23 mouse cellular contexts compared by ENCODE assay signal in genomic region chr6:17451305-17451704, GRCm38 (mm10). TPM values are rescaled to one million over a fixed set of nuclear protein-coding genes. Genes with fewer than 3 reads are reported as not detected.
DNase-seq lines count a peak whose midpoint lies in the region; ATAC-seq lines count a peak whose summit lies in the region.
"Had no signal": no experiment of that assay in that cellular context is flagged by ENCODE, and none has a peak within 500 bp of the region (broad histone marks: within the 10 kb centered on the region; RNA-seq: fewer than 3 reads in every experiment).

No protein-coding gene starts in this region.

- H3K27me3 ChIP-seq in hindbrain, embryonic 11.5 days (ENCODE audit: control insufficient read depth, insufficient read depth, low read length): peaks cover 7% of the 10 kb centered on the region; the same call in 1 of the 2 replicates
- peaks cover 25% of the 10 kb centered on the region for H3K27me3 ChIP-seq in hindbrain, embryonic 12.5 days
- H3K27me3 ChIP-seq: forebrain, embryonic 15.5 days; heart, embryonic 15.5 days; limb, embryonic 15.5 days; midbrain, embryonic 15.5 days had no signal

- peak; percentile 82 for ATAC-seq in hindbrain, embryonic 11.5 days (ENCODE audit: low FRiP score)
- no peak for ATAC-seq in hindbrain, embryonic 12.5 days (ENCODE audit: low FRiP score)
- ATAC-seq: CD4-positive, CD25-positive, alpha-beta regulatory T cell, adult 4 months; forebrain, embryonic 15.5 days; midbrain, embryonic 15.5 days had no signal

- DNase-seq in hindbrain, embryonic 11.5 days (ENCODE audit: low spot score): peak; percentile 42
- DNase-seq in lung, postnatal 10 days: peak; percentile 12
- DNase-seq in lung, postnatal 14 days: no peak
- peak; percentile 70 for DNase-seq in embryo, embryonic 10 days (ENCODE audit: low spot score)
- DNase-seq in mesoderm, embryonic 11.5 days (ENCODE audit: low read depth, low spot score): peak; percentile 65
- DNase-seq in cerebellum, adult 8-10 months: no peak
- DNase-seq: adrenal gland, postnatal 25 days; cerebellum, adult 9-10 months; heart, postnatal 36 days; kidney, adult 11 months; kidney, postnatal 25 days; layer of hippocampus, adult 9-11 months; left cerebral cortex, postnatal 4 days; right cerebral cortex, postnatal 25 days; spleen, adult 18-20 months had no signal

- no peaks in the 10 kb centered on the region for H3K9me3 ChIP-seq in hindbrain, embryonic 11.5 days (ENCODE audit: control insufficient read depth, low read length)
- no peaks in the 10 kb centered on the region for H3K9me3 ChIP-seq in hindbrain, embryonic 12.5 days (replicated peaks)
- H3K9me3 ChIP-seq: forebrain, embryonic 15.5 days; heart, embryonic 15.5 days; limb, embryonic 15.5 days; midbrain, embryonic 15.5 days had no signal

- no peaks in the 10 kb centered on the region for H3K36me3 ChIP-seq in hindbrain, embryonic 11.5 days (ENCODE audit: control insufficient read depth, insufficient read depth, low read length)
- no peaks in the 10 kb centered on the region for H3K36me3 ChIP-seq in hindbrain, embryonic 12.5 days
- H3K36me3 ChIP-seq: forebrain, embryonic 15.5 days; heart, embryonic 15.5 days; limb, embryonic 15.5 days; midbrain, embryonic 15.5 days had no signal

- no peak overlapping the region for H3K4me3 ChIP-seq in hindbrain, embryonic 11.5 days (ENCODE audit: low read depth, low read length)
- no peak overlapping the region for H3K4me3 ChIP-seq in hindbrain, embryonic 12.5 days
- H3K4me3 ChIP-seq: forebrain, embryonic 15.5 days; heart, embryonic 15.5 days; left cerebral cortex, adult 2 months; limb, embryonic 15.5 days; midbrain, embryonic 15.5 days had no signal

- no peak overlapping the region for H3K4me2 ChIP-seq in hindbrain, embryonic 11.5 days (replicated peaks; ENCODE audit: low read depth, low read length)
- H3K4me2 ChIP-seq in hindbrain, embryonic 12.5 days (replicated peaks): no peak overlapping the region
- H3K4me2 ChIP-seq: forebrain, embryonic 15.5 days; heart, embryonic 15.5 days; limb, embryonic 15.5 days; midbrain, embryonic 15.5 days had no signal

- no peak overlapping the region for H3K27ac ChIP-seq in hindbrain, embryonic 11.5 days (ENCODE audit: low read depth, low read length)
- no peak overlapping the region for H3K27ac ChIP-seq in hindbrain, embryonic 12.5 days
- H3K27ac ChIP-seq: forebrain, embryonic 15.5 days; heart, embryonic 15.5 days; left cerebral cortex, adult 2 months; limb, embryonic 15.5 days; liver, embryonic 14.5 days; midbrain, embryonic 15.5 days had no signal

- no peak overlapping the region for H3K9ac ChIP-seq in hindbrain, embryonic 11.5 days (ENCODE audit: low read depth, low read length)
- H3K9ac ChIP-seq in hindbrain, embryonic 12.5 days: no peak overlapping the region
- H3K9ac ChIP-seq: forebrain, embryonic 15.5 days; heart, embryonic 15.5 days; limb, embryonic 15.5 days; liver, embryonic 14.5 days; midbrain, embryonic 15.5 days had no signal

- WGBS in hindbrain, embryonic 11.5 days: 9% methylated on average over 5 of the region's 5 CpGs
- 4% methylated on average over 5 of the region's 5 CpGs for whole genome bisulfite sequencing in hindbrain, embryonic 12.5 days

- H3K4me1 ChIP-seq in hindbrain, embryonic 11.5 days (replicated peaks; ENCODE audit: control insufficient read depth, insufficient read depth, low read length): no peaks in the 10 kb centered on the region
- H3K4me1 ChIP-seq in hindbrain, embryonic 12.5 days: peaks cover 6% of the 10 kb centered on the region; the same call in 1 of the 2 replicates
- H3K4me1 ChIP-seq: forebrain, embryonic 15.5 days; heart, embryonic 15.5 days; limb, embryonic 15.5 days; midbrain, embryonic 15.5 days had no signal

RNA-seq across cellular contexts. Expression of gene Met, which starts 12.3 kb away (rescaled TPM):
- polyA plus RNA-seq in hindbrain, embryonic 11.5 days (2014; fragmentation: Nextera tagmentation; extraction: Ambion mirVana): 1.9 and 2.2 TPM in 2 replicates
- 2.2 and 2.7 TPM in 2 replicates for polyA plus RNA-seq in hindbrain, embryonic 12.5 days (2016; fragmentation: Nextera tagmentation; extraction: Ambion mirVana)

Comparison
In these comparisons a context has a peak if more than half of its experiments do, and no peak if none do; other contexts are left out.
1. DNase-seq: peak in hindbrain, embryonic 11.5 days (single experiment), lung, postnatal 10 days (single experiment), embryo, embryonic 10 days (single experiment) and mesoderm, embryonic 11.5 days (single experiment); none in lung, postnatal 14 days (single experiment) and cerebellum, adult 8-10 months (single experiment).